Mouse (Mus musculus): ENCODE measurements around the gene Cfp. TPM values are rescaled to one million over a fixed set of nuclear protein-coding genes. Genes with fewer than 3 reads are reported as not detected.

Cfp gene
- polyA plus RNA-seq, 1 experiment from 2014 or later, result 3.3 TPM

- WGBS, result 14% methylated on average over 49 of the region's 49 CpGs
- ATAC-seq (ENCODE audit: low FRiP score, low read depth), result peak; percentile 79
- Histone ChIP-seq H3K9me3 (no peaks in the 10 kb centered on the region), H3K4me2 (replicated peaks) (peak overlapping the region; percentile 64), H3K4me3 (peak overlapping the region; percentile 49), H3K9ac (peak overlapping the region; percentile 45; the same call in 1 of the 2 replicates), H3K4me1 (no peaks in the 10 kb centered on the region), H3K36me3 (no peaks in the 10 kb centered on the region), H3K27me3 (replicated peaks) (no peaks in the 10 kb centered on the region), H3K27ac (no peak overlapping the region)
Observed at GRCm38 (mm10) chrX:20920249-20920843, 11.0 kb downstream of the Cfp start.

GRCm38 (mm10) chrX:20915075-20915474, 16.3 kb downstream of the Cfp start:
- ATAC-seq (ENCODE audit: low FRiP score, low read depth), result no peak
- Histone ChIP-seq H3K27ac (no peak overlapping the region), H3K9ac (no peak overlapping the region)

DNA sequence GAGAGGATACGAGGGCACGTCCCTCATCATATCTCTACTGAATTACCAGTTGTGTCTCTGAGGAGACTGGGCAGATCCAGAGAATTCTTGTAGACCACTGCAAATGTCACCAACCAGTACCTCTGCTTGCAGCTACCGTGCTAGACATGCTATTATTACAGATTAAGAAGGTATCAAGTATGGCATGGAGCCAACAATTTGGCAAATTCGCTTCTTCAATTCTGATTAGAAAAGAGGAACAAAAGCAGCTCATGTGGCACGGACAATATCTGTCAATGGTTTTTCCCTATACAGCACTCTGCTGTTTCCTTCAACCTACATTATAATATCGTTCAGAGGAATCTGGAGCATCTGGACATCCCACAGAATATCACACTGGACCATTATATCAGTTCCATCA, 17.6 kb downstream of the Cfp start:
- Histone ChIP-seq H3K27ac (no peak overlapping the region), H3K36me3 (no peaks in the 10 kb centered on the region)
- WGBS, result 84% methylated on average over 6 of the region's 6 CpGs

More at GRCm38 (mm10) chrX:20915075-20915474, 16.3 kb downstream of the Cfp start:
- Histone ChIP-seq H3K36me3 (no peaks in the 10 kb centered on the region), H3K27me3 (replicated peaks) (no peaks in the 10 kb centered on the region), H3K9me3 (no peaks in the 10 kb centered on the region), H3K4me3 (no peak overlapping the region), H3K4me1 (no peaks in the 10 kb centered on the region), H3K4me2 (replicated peaks) (no peak overlapping the region)

GRCm38 (mm10) chrX:20910074-20910473, 21.3 kb downstream of the Cfp start:
- WGBS, result 27% methylated on average over 3 of the region's 3 CpGs
- ATAC-seq (ENCODE audit: low FRiP score, low read depth), result no peak
- no peaks in the 10 kb centered on the region for H3K27me3 ChIP-seq (replicated peaks)

More for the DNA sequence above, 17.6 kb downstream of the Cfp start:
- no peak overlapping the region for H3K4me2 ChIP-seq (replicated peaks)
- no peak for ATAC-seq (ENCODE audit: low FRiP score, low read depth)
- H3K9ac ChIP-seq, result no peak overlapping the region
- no peaks in the 10 kb centered on the region for H3K9me3 ChIP-seq
- no peak overlapping the region for H3K4me3 ChIP-seq
- H3K4me1 ChIP-seq, result no peaks in the 10 kb centered on the region
- H3K27me3 ChIP-seq (replicated peaks), result no peaks in the 10 kb centered on the region

More at GRCm38 (mm10) chrX:20910074-20910473, 21.3 kb downstream of the Cfp start:
- no peaks in the 10 kb centered on the region for H3K36me3 ChIP-seq
- no peak overlapping the region for H3K9ac ChIP-seq
- H3K4me3 ChIP-seq, result no peak overlapping the region
- no peaks in the 10 kb centered on the region for H3K4me1 ChIP-seq
- no peak overlapping the region for H3K4me2 ChIP-seq (replicated peaks)
- no peaks in the 10 kb centered on the region for H3K9me3 ChIP-seq
- no peak overlapping the region for H3K27ac ChIP-seq

Other genes with a start within 250 kb of the Cfp start
- gene Cdk16, start 243.6 kb downstream of the Cfp start, polyA plus RNA-seq (2016; fragmentation: Nextera tagmentation; extraction: Ambion mirVana), result 160 and 180 TPM in 2 replicates
- 81.8 and 90.1 TPM in 2 replicates for gene Usp11, start 227.6 kb downstream of the Cfp start, polyA plus RNA-seq (2016; fragmentation: Nextera tagmentation; extraction: Ambion mirVana)
- 172 and 181 TPM in 2 replicates for gene Araf, start 133.7 kb downstream of the Cfp start, polyA plus RNA-seq (2016; fragmentation: Nextera tagmentation; extraction: Ambion mirVana)
- 6.1 and 7.8 TPM in 2 replicates for gene Timp1, start 61.4 kb downstream of the Cfp start, polyA plus RNA-seq (2016; fragmentation: Nextera tagmentation; extraction: Ambion mirVana)
- 22.7 and 34.1 TPM in 2 replicates for gene Syn1, start 10.6 kb downstream of the Cfp start, polyA plus RNA-seq (2016; fragmentation: Nextera tagmentation; extraction: Ambion mirVana)
- gene Elk1, start 19.1 kb upstream of the Cfp start, polyA plus RNA-seq (2016; fragmentation: Nextera tagmentation; extraction: Ambion mirVana), result 15.0 and 15.9 TPM in 2 replicates
- 54.2 and 58.4 TPM in 2 replicates for gene Uxt, start 30.5 kb upstream of the Cfp start, polyA plus RNA-seq (2016; fragmentation: Nextera tagmentation; extraction: Ambion mirVana)
- gene Zfp182, start 130.8 kb upstream of the Cfp start, polyA plus RNA-seq (2016; fragmentation: Nextera tagmentation; extraction: Ambion mirVana), result 7.4 and 8.2 TPM in 2 replicates
- gene Spaca5, start 136.9 kb upstream of the Cfp start, polyA plus RNA-seq (2016; fragmentation: Nextera tagmentation; extraction: Ambion mirVana), result not detected in 2 replicates
- 2.8 and 3.1 TPM in 2 replicates for gene Zfp300, start 158.0 kb upstream of the Cfp start, polyA plus RNA-seq (2016; fragmentation: Nextera tagmentation; extraction: Ambion mirVana)
- gene Ssxa1, start 184.3 kb upstream of the Cfp start, polyA plus RNA-seq (2016; fragmentation: Nextera tagmentation; extraction: Ambion mirVana), result not detected in 2 replicates
- gene Gm21876, start 244.1 kb upstream of the Cfp start, polyA plus RNA-seq (2016; fragmentation: Nextera tagmentation; extraction: Ambion mirVana), result not detected in 2 replicates

Data from neural tube, embryonic 12.5 days (tissue).